Mouse (Mus musculus) lung, embryonic 16.5 days (tissue): ENCODE results near the gene Ap5s1. TPM values are rescaled to one million over a fixed set of nuclear protein-coding genes. Genes with fewer than 3 reads are reported as not detected.

Source experiments
- ATAC-seq: fragments of 200-750 bp; cut with Nextera tagmentation; 2 replicates; pipeline ENCODE4 v1.8.0; 2017; ENCODE audit warnings: low read depth, mild to moderate bottlenecking, moderate library complexity
- H3K27ac ChIP-seq: fragments of 300-500 bp; sonication (generic); 2 replicates; pipeline ENCODE4 v1.5.1; 2014; ENCODE audit warnings: mild to moderate bottlenecking, control low read depth, low read length
- H3K27me3 ChIP-seq: fragments of 300-500 bp; sonication (generic); 2 replicates; pipeline ENCODE4 v1.6.1; 2014; ENCODE audit warnings: low read depth, low read length, mixed read lengths; ENCODE audit not compliant: control insufficient read depth, insufficient read depth
- H3K36me3 ChIP-seq: fragments of 300-500 bp; sonication (generic); 2 replicates; pipeline ENCODE4 v1.6.1; 2014; ENCODE audit warnings: low read length; ENCODE audit not compliant: control insufficient read depth, insufficient read depth
- H3K4me1 ChIP-seq: fragments of 300-500 bp; sonication (generic); replicated peaks from 2 replicates; pipeline ENCODE4 v1.6.1; 2014; ENCODE audit warnings: low read length, mixed read lengths; ENCODE audit not compliant: control insufficient read depth, insufficient read depth
- H3K4me2 ChIP-seq: fragments of 300-500 bp; sonication (generic); 2 replicates; pipeline ENCODE4 v1.6.1; 2014; ENCODE audit warnings: low read depth, low read length, control low read depth
- H3K4me3 ChIP-seq: fragments of 300-500 bp; sonication (generic); 2 replicates; pipeline ENCODE4 v1.5.1; 2014; ENCODE audit warnings: mild to moderate bottlenecking, low read length, control low read depth
- H3K9ac ChIP-seq: fragments of 300-500 bp; sonication (generic); 2 replicates; pipeline ENCODE4 v1.6.1; 2014; ENCODE audit warnings: low read length, control low read depth
- H3K9me3 ChIP-seq: fragments of 300-500 bp; sonication (generic); 2 replicates; pipeline ENCODE4 v1.6.1; 2016; ENCODE audit warnings: low read length; ENCODE audit not compliant: control insufficient read depth
- WGBS: fragments of 180-500 bp; shearing (Covaris S2); extraction: QIAGEN DNeasy Blood & Tissue Kit; methylation state at CpG from one replicate; pipeline ENCODE4 v1.1.7; 2014; 5-methylcytosine and 5-hydroxymethylcytosine counted together
- polyA plus RNA-seq: library from polyadenylated mRNA; unstranded; fragments of >200 nt; fragmentation: Nextera tagmentation; extraction: Ambion mirVana; gene quantifications from 2 replicates; pipeline ENCODE4 v1.2.1, GENCODE M21; 2015

The Ap5s1 gene
- 29.0 and 29.7 TPM in 2 replicates for polyA plus RNA-seq

DNA sequence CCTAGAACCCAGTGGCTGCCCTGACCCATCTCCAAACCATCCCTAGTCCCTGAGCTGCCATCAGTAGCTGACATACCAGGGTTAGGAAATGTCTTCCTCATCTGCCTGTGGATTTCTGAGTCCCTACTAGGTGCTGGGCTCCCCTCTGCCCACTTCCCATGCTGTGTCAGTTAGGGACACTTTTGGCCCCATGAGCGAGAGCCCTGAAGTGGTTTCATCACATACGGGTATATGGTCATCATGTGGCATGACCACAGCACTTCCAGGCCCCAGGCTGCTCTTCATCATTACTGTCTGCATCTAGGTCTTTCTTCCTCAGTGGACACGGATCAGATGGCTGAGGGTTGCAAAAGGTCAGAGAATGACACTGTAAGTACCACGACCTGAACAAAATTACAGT is at the start of gene Ap5s1:
TSS of gene Ap5s1 (plus strand) at position 301 of the 400 bp plus-strand sequence.
- peaks cover 26% of the 10 kb centered on the region for H3K4me1 ChIP-seq
- 70% methylated on average over 4 of the region's 4 CpGs for WGBS
- H3K4me2 ChIP-seq = no peak within 1 kb of the TSS
- H3K27ac ChIP-seq = no peak within 1 kb of the TSS
- H3K9ac ChIP-seq = no peak within 1 kb of the TSS
- H3K9me3 ChIP-seq = no peaks in the 10 kb centered on the region
- no peaks in the 10 kb centered on the region for H3K27me3 ChIP-seq
- H3K36me3 ChIP-seq = no peaks in the 10 kb centered on the region
- no peak for ATAC-seq
- no peak within 1 kb of the TSS for H3K4me3 ChIP-seq

DNA sequence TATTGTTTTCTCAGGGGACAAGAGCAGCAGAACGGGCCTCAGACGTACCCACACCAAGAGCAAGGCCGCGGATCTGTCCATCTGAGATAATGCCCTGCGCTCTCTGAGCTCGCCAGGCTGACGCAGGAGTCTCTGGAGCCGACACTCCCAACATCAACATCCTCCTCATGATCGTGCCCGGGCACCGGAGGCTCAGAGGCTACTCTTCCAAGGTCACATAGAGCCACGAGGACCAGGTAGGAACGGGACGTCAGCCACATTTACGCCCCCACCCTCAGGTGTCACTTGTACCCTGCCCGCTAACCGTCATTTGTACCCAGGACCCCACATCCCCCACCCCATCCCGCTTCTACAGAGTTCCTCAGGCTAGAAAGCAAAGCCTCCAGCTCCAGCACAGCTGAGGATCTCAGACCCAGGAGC is 47.4 kb upstream of the Ap5s1 start:
- peak overlapping the region; percentile 84 for H3K9ac ChIP-seq
- ATAC-seq = peak; percentile 59
- H3K9me3 ChIP-seq = no peaks in the 10 kb centered on the region
- WGBS = under 1% methylated on average over 18 of the region's 18 CpGs
- H3K4me2 ChIP-seq = peak overlapping the region; percentile 93
- peaks cover 10% of the 10 kb centered on the region for H3K4me1 ChIP-seq
- no peaks in the 10 kb centered on the region for H3K27me3 ChIP-seq
- no peaks in the 10 kb centered on the region for H3K36me3 ChIP-seq
- H3K4me3 ChIP-seq = peak overlapping the region; percentile 87
- peak overlapping the region; percentile 67 for H3K27ac ChIP-seq

DNA sequence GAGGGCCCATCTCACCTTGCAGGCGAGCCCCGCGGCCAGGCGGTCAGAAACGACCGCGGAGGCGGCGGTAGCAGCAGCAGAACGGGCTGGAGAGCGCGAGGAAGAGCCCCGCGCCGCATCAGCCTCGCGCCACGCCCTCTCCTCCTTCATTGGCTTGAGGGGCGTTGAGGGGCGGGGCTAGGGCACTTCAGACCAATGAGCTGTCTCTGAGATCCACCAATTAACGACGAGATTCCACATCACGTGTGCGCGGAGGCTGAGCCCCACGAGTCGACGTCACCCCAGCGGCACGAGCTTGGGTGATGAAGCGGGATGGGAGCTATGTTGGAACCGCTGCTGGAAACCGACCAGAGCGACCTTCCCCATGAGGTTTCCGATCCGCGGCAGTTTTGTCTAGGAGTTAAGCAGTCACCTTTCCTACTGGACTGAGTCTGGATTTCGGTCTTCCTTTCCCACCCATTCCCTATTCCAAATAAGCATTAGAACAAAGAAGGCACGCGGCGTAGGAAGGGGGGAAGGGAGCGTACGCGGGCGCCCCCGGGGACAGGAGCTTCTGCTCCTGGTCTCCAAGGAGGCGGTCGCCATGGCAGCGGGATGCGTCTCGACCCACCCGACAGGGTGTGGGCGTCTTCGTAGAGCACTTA is 46.8 kb upstream of the Ap5s1 start, which contains the start of gene 1700037H04Rik:
TSS of gene 1700037H04Rik (minus strand) at position 144 of the 644 bp plus-strand sequence.
- Histone ChIP-seq H3K36me3 (no peaks in the 10 kb centered on the region), H3K27ac (peak within 1 kb of the TSS; percentile 86), H3K9ac (peak within 1 kb of the TSS; percentile 84), H3K9me3 (no peaks in the 10 kb centered on the region), H3K4me3 (peak within 1 kb of the TSS; percentile 87), H3K4me2 (peak within 1 kb of the TSS; percentile 93), H3K27me3 (no peaks in the 10 kb centered on the region), H3K4me1 (peaks cover 10% of the 10 kb centered on the region)
- under 1% methylated on average over 54 of the region's 54 CpGs for WGBS
- ATAC-seq = peak; percentile 98

DNA sequence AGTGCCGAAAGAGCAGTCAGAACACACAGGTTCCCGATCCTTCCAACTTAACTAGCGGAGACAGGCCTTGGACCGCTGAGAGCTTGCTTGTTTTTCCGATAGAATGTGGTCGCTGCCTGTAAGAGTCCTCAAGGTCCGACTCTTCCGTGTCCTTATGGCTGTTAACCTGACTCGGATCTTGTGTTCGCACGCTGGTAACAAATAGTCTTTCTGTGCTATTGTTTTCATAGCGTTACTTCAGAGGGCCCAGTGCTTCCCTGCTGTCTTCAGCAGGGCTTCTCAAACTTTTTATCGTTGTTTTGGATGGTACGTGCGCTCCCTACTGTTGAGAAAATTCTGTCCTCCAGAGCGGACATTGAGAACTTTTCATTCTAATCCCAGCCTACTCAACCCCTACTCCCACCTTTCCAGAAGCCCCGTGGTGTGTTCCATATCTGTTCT is 46.2 kb upstream of the Ap5s1 start:
- WGBS = under 1% methylated on average over 17 of the region's 17 CpGs
- H3K9ac ChIP-seq = peak overlapping the region; percentile 72
- H3K4me3 ChIP-seq = peak overlapping the region; percentile 87
- no peaks in the 10 kb centered on the region for H3K36me3 ChIP-seq
- peaks cover 10% of the 10 kb centered on the region for H3K4me1 ChIP-seq
- no peaks in the 10 kb centered on the region for H3K9me3 ChIP-seq
- H3K27me3 ChIP-seq = no peaks in the 10 kb centered on the region
- peak overlapping the region; percentile 86 for H3K27ac ChIP-seq
- ATAC-seq = peak; percentile 13; the same call in 1 of the 2 replicates
- peak overlapping the region; percentile 82 for H3K4me2 ChIP-seq

DNA sequence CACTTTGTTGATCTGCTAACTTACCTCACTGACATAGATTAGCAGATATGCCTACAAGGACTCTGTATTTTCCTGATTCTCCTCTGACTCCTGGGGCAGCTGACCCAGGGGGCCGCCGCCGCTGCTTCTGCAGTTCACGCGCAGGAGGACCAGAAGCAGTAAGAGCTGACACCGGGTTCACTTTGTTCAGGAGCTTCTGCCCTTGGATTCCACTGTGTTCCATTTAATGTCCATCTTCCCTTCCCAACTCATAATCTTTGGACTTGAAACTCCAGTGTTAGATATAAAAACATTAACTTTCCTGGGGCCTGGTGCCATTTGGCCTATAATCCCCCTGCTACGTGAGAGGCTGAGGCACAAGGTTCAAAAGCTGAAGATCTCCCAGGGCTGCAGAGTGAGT is 43.0 kb upstream of the Ap5s1 start:
- H3K36me3 ChIP-seq = no peaks in the 10 kb centered on the region
- H3K9ac ChIP-seq = no peak overlapping the region
- no peak for ATAC-seq
- H3K27ac ChIP-seq = no peak overlapping the region
- H3K4me3 ChIP-seq = no peak overlapping the region
- WGBS = 76% methylated on average over 7 of the region's 7 CpGs
- peaks cover 6% of the 10 kb centered on the region for H3K4me1 ChIP-seq
- H3K27me3 ChIP-seq = no peaks in the 10 kb centered on the region
- H3K9me3 ChIP-seq = no peaks in the 10 kb centered on the region
- H3K4me2 ChIP-seq = no peak overlapping the region

DNA sequence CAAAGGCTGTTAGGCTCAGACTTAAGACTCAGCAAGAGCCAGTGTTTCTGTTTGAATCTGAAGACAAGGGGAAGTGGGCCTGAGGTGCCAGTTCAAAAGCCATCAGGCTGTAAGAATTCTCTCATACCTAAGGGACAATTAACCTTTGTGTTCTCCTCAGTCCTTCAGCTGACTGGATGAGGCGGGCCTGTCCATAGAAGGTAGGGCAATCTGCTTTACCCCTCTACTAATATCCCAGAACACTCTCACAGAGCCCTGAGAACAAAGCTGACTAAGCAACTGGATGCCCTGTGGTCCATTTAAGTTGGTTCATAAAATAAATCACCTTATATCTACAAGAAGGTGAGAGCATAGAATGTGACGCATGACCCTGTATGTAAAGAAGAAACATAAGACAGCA is 40.7 kb upstream of the Ap5s1 start:
- H3K4me3 ChIP-seq = no peak overlapping the region
- no peak overlapping the region for H3K9ac ChIP-seq
- H3K4me2 ChIP-seq = no peak overlapping the region
- H3K27me3 ChIP-seq = peaks cover 8% of the 10 kb centered on the region; the same call in 1 of the 2 replicates
- no peaks in the 10 kb centered on the region for H3K36me3 ChIP-seq
- no peaks in the 10 kb centered on the region for H3K9me3 ChIP-seq
- ATAC-seq = no peak
- no peak overlapping the region for H3K27ac ChIP-seq
- no peaks in the 10 kb centered on the region for H3K4me1 ChIP-seq
- 87% methylated on average over 2 of the region's 2 CpGs for WGBS

DNA sequence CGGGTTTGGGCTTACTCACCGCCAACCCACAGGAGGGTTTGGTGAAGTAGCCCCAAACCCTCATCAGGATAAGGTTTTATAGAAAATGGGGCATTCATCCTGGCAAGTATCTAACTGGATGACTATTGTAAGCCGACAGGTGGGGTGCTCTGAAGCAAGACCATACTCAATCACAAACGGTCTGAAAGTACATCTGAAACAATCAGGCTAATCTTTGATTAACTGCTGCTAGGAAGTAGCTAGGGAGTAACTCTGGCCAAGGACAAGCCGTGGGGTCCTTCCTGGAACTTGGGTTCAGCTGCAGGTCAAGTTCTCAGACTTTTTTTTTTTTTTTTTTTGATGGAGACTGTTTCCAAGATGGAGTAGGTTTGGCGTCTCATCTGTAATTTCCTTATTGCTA is 38.9 kb upstream of the Ap5s1 start:
- H3K4me3 ChIP-seq = no peak overlapping the region
- no peak overlapping the region for H3K27ac ChIP-seq
- no peaks in the 10 kb centered on the region for H3K36me3 ChIP-seq
- H3K9ac ChIP-seq = no peak overlapping the region
- no peak overlapping the region for H3K4me2 ChIP-seq
- 73% methylated on average over 6 of the region's 6 CpGs for WGBS
- ATAC-seq = no peak
- no peaks in the 10 kb centered on the region for H3K9me3 ChIP-seq
- H3K4me1 ChIP-seq = 0 out of 2 replicates have a peak, but pooled peaks cover 4% of the 10 kb centered on the region
- peaks cover 26% of the 10 kb centered on the region for H3K27me3 ChIP-seq

DNA sequence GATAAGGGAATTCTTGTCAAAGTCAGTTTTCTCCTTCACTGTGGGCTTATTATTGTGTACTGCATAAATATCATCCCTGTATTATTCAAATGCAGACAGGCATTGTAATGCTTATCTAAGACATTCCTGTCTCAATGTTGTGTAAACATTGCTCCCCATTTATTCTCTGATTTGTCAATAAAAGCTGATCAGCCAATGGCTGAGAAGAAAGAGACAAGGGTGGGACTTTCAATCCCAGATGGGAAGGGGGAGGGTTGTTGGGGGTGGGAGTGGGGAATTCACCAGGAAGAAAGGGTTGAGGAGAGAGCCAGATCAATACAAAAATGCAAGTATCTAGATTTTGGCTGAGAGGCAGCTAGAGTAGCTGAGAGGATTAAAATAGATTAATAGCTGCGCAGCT is 38.0 kb upstream of the Ap5s1 start:
- peak; percentile 18; the same call in 1 of the 2 replicates for ATAC-seq
- peaks cover 26% of the 10 kb centered on the region for H3K27me3 ChIP-seq

DNA sequence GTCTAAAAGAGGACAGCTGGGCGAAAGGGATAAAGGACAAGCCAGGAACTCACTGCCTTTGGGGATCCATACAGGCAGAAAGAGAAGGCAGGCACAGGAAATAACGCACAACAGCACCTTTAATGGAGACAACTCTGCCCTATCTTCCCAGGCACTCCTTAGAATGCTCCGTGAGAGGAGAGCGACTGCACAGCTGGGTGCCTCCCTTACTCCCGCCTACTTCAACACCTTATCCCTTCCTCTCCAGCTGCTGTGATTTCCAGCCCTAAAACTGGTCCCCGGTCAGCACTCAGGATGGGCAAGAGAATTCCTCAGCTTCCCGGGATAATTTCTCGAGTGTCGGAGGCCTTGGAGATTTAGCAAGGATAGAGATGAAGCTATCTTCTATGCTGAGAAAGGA is 35.9 kb upstream of the Ap5s1 start:
- no peak for ATAC-seq
- Histone ChIP-seq H3K9me3 (no peaks in the 10 kb centered on the region), H3K36me3 (peaks cover under 1% of the 10 kb centered on the region; the same call in 1 of the 2 replicates), H3K4me1 (peaks cover 20% of the 10 kb centered on the region), H3K4me2 (peak overlapping the region; percentile 49; the same call in 1 of the 2 replicates), H3K4me3 (peak overlapping the region; percentile 28), H3K9ac (peak overlapping the region; percentile 54), H3K27ac (no peak overlapping the region), H3K27me3 (peaks cover 26% of the 10 kb centered on the region)
- 24% methylated on average over 9 of the region's 9 CpGs for WGBS

More for the DNA sequence above, 38.0 kb upstream of the Ap5s1 start:
- no peaks in the 10 kb centered on the region for H3K9me3 ChIP-seq
- no peak overlapping the region for H3K27ac ChIP-seq
- peaks cover 4% of the 10 kb centered on the region; the same call in 1 of the 2 replicates for H3K4me1 ChIP-seq
- H3K36me3 ChIP-seq = no peaks in the 10 kb centered on the region
- no peak overlapping the region for H3K4me3 ChIP-seq
- H3K9ac ChIP-seq = no peak overlapping the region
- 68% methylated on average over 1 of the region's 1 CpGs for WGBS
- H3K4me2 ChIP-seq = no peak overlapping the region
